Mouse (Mus musculus) MEL (cell line): ENCODE data around the gene Birc5. TPM values are rescaled to one million over a fixed set of nuclear protein-coding genes. Genes with fewer than 3 reads are reported as not detected.

Experiments used
- DNase-seq: peaks from one replicate; pipeline ENCODE4 v3.0.0; 2011; ENCODE audit warnings: low read depth, low spot score
- H3K27ac ChIP-seq: 2 replicates; pipeline ENCODE4 v1.5.1; 2012; ENCODE audit warnings: low read depth, mild to moderate bottlenecking, control low read depth, low read length, moderate library complexity; ENCODE audit not compliant: control insufficient read depth
- H3K27me3 ChIP-seq, 2 experiments: fragments of 150-350 bp in 1 of 2; sonication (generic) in 1 of 2; 2 replicates each; pipeline ENCODE4 v1.6.1; 2012; ENCODE audit warnings: low read length in 2 of 2, mild to moderate bottlenecking in 2 of 2, improper control_type of control experiment in 1 of 2, moderate library complexity in 1 of 2; ENCODE audit not compliant: insufficient read depth in 2 of 2, control insufficient read depth in 1 of 2
- H3K36me3 ChIP-seq, 2 experiments: 2 replicates each; pipeline ENCODE4 v1.6.1; 2012 to 2014; ENCODE audit warnings: low read length in 2 of 2, improper control_type of control experiment in 1 of 2, inconsistent platforms in 1 of 2, mild to moderate bottlenecking in 1 of 2; ENCODE audit not compliant: insufficient read depth in 2 of 2, control insufficient read depth in 1 of 2
- H3K4me1 ChIP-seq, 2 experiments: fragments of 150-350 bp in 1 of 2; sonication (generic) in 1 of 2; 2 replicates each; pipeline ENCODE4 v1.6.1; 2012; ENCODE audit warnings: low read length in 2 of 2, improper control_type of control experiment in 1 of 2, mild to moderate bottlenecking in 1 of 2; ENCODE audit not compliant: insufficient read depth in 2 of 2, control insufficient read depth in 1 of 2
- H3K4me3 ChIP-seq, 2 experiments: fragments of 150-350 bp in 1 of 2; sonication (generic) in 1 of 2; 2 replicates each; pipeline ENCODE4 v1.5.1; 2012; ENCODE audit warnings: low read depth in 2 of 2, low read length in 2 of 2, mild to moderate bottlenecking in 2 of 2, moderate library complexity in 2 of 2, control low read depth in 1 of 2, improper control_type of control experiment in 1 of 2; ENCODE audit not compliant: control insufficient read depth in 1 of 2, insufficient read depth in 1 of 2
- H3K79me2 ChIP-seq: 2 replicates; pipeline ENCODE4 v1.6.1; 2012; ENCODE audit warnings: mild to moderate bottlenecking, low read length, moderate library complexity; ENCODE audit not compliant: control insufficient read depth, poor library complexity, insufficient read depth
- H3K9ac ChIP-seq: 2 replicates; pipeline ENCODE4 v1.6.1; 2012; ENCODE audit warnings: low read depth, mild to moderate bottlenecking, control low read depth, low read length, moderate library complexity; ENCODE audit not compliant: control insufficient read depth, poor library complexity, severe bottlenecking
- H3K9me3 ChIP-seq: fragments of 150-350 bp; sonication (generic); replicated peaks from 2 replicates; pipeline ENCODE4 v1.6.1; 2012; ENCODE audit warnings: mild to moderate bottlenecking, low read length, improper control_type of control experiment, moderate library complexity; ENCODE audit not compliant: insufficient read depth
- ELF1 ChIP-seq: IDR thresholded peaks from 2 replicates; pipeline ENCODE4 v1.6.1; 2014; ENCODE audit warnings: low read depth, mild to moderate bottlenecking, inconsistent platforms, low read length, improper control_type of control experiment, moderate library complexity
- EP300 ChIP-seq, 2 experiments: IDR thresholded peaks; 2 replicates each; pipeline ENCODE4 v1.6.1; 2011; ENCODE audit warnings: improper control_type of control experiment in 2 of 2, low read length in 2 of 2, low read depth in 1 of 2, mild to moderate bottlenecking in 1 of 2
- ETS1 ChIP-seq: IDR thresholded peaks from 2 replicates; pipeline ENCODE4 v1.6.1; 2012; ENCODE audit warnings: low read depth, mild to moderate bottlenecking, inconsistent platforms, low read length, improper control_type of control experiment, moderate library complexity
- GATA1 ChIP-seq: IDR thresholded peaks from 2 replicates; pipeline ENCODE4 v1.6.1; 2011; ENCODE audit warnings: low read depth, low read length, improper control_type of control experiment
- MAFK ChIP-seq: IDR thresholded peaks from 2 replicates; pipeline ENCODE4 v1.6.1; 2011; ENCODE audit warnings: low read depth, mild to moderate bottlenecking, low read length, improper control_type of control experiment, borderline replicate concordance
- MAX ChIP-seq: IDR thresholded peaks from 2 replicates; pipeline ENCODE4 v1.6.1; 2011; ENCODE audit warnings: low read length, improper control_type of control experiment
- NELFE ChIP-seq: IDR thresholded peaks from 2 replicates; pipeline ENCODE4 v1.6.1; 2011; ENCODE audit warnings: low read depth, low read length, improper control_type of control experiment
- POLR2A ChIP-seq, 2 experiments: IDR thresholded peaks; 2 replicates each; pipeline ENCODE4 v1.6.1; 2011 to 2012; ENCODE audit warnings: low read length in 2 of 2, mild to moderate bottlenecking in 2 of 2, control low read depth in 1 of 2, improper control_type of control experiment in 1 of 2, low read depth in 1 of 2, moderate library complexity in 1 of 2; ENCODE audit not compliant: control insufficient read depth in 1 of 2, insufficient read depth in 1 of 2, poor library complexity in 1 of 2
- POLR2AphosphoS2 ChIP-seq: IDR thresholded peaks from 2 replicates; pipeline ENCODE4 v1.6.1; 2011; ENCODE audit warnings: low read length, improper control_type of control experiment
- RCOR1 ChIP-seq: IDR thresholded peaks from 2 replicates; pipeline ENCODE4 v1.6.1; 2012; ENCODE audit warnings: low read depth, mild to moderate bottlenecking, inconsistent platforms, low read length, improper control_type of control experiment
- SIN3A ChIP-seq: IDR thresholded peaks from 2 replicates; pipeline ENCODE4 v1.6.1; 2012; ENCODE audit warnings: low read length, improper control_type of control experiment, inconsistent platforms
- UBTF ChIP-seq: IDR thresholded peaks from 2 replicates; pipeline ENCODE4 v1.6.1; 2012; ENCODE audit warnings: low read depth, mild to moderate bottlenecking, inconsistent platforms, low read length, improper control_type of control experiment, moderate library complexity, borderline replicate concordance; ENCODE audit not compliant: insufficient read depth
- ZMIZ1 ChIP-seq: IDR thresholded peaks from 2 replicates; pipeline ENCODE4 v1.6.1; 2012; ENCODE audit warnings: low read depth, mild to moderate bottlenecking, inconsistent platforms, low read length, improper control_type of control experiment, moderate library complexity
- ZNF384 ChIP-seq: IDR thresholded peaks from 2 replicates; pipeline ENCODE4 v1.6.1; 2012; ENCODE audit warnings: low read depth, mild to moderate bottlenecking, inconsistent platforms, low read length, improper control_type of control experiment
- polyA plus RNA-seq, 2 experiments: library from polyadenylated mRNA; stranded (reverse) in 1 of 2; unstranded in 1 of 2; fragments of >175 nt in 1 of 2; fragments of >200 nt in 1 of 2; gene quantifications; 2 replicates each; pipeline versions ENCODE4 v1.2.1 to v1.2.4; 2012; ENCODE audit warnings: low replicate concordance in 2 of 2, low read depth in 1 of 2; ENCODE audit not compliant: insufficient read length in 2 of 2, insufficient read depth in 1 of 2, missing spikeins in 1 of 2
- total RNA-seq: library from RNA; depleted of rRNA; stranded (reverse); fragments of 300-350 nt; gene quantifications from 2 replicates; pipeline ENCODE4 v1.2.3, GENCODE M21; 2012

Gene Birc5
- total and polyA plus RNA-seq, 3 experiments, result 214 to 242 TPM; not detected in 1

- TF ChIP-seq RCOR1, result peak; percentile 68; the same call in 1 of the 2 replicates
- TF ChIP-seq EP300 (IDR thresholded peaks at IDR 0.05; ENCODE audit: low read depth in 1 of 2, low read length in 2 of 2), result no peak; a peak in 1 of 4 replicates
- TF ChIP-seq SIN3A, result peak; percentile 97
- no peak for TF ChIP-seq ZNF384
Measured at GRCm38 (mm10) chr11:117825333-117826101, 23.5 kb upstream of the Birc5 start, which contains the start of the genes Afmid and Tk1 (continued).

GRCm38 (mm10) chr11:117826164-117826563 lies 22.9 kb upstream of the Birc5 start:
- Histone ChIP-seq H3K4me1 (peaks cover 23 to 60% of the 10 kb centered on the region in 2 experiments), H3K36me3 (peaks cover 0 to 43% of the 10 kb centered on the region in 2 experiments; a peak in 2 of 4 replicates)
- DNase-seq, result no peak

GRCm38 (mm10) chr11:117826916-117827315 lies 22.1 kb upstream of the Birc5 start:
- Histone ChIP-seq H3K9me3 (no peaks in the 10 kb centered on the region), H3K4me3 (no peak overlapping the region), H3K36me3 (peaks cover 0 to 46% of the 10 kb centered on the region in 2 experiments; a peak in 2 of 4 replicates), H3K4me1 (peaks cover 23 to 67% of the 10 kb centered on the region in 2 experiments), H3K27ac (no peak overlapping the region), H3K27me3 (no peaks in the 10 kb centered on the region), H3K79me2 (peaks cover 24% of the 10 kb centered on the region), H3K9ac (no peak overlapping the region)
- no peak for TF ChIP-seq POLR2AphosphoS2
- 0 out of 2 replicates have a peak, but pooled peaks have one; percentile 21 for TF ChIP-seq MAX
- no peak for TF ChIP-seq ZMIZ1
- TF ChIP-seq SIN3A, result no peak
- 0 out of 2 replicates have a peak, but pooled peaks have one; percentile 7 for TF ChIP-seq ZNF384
- DNase-seq, result no peak

More at GRCm38 (mm10) chr11:117826164-117826563, 22.9 kb upstream of the Birc5 start:
- Histone ChIP-seq H3K27me3 (no peaks in the 10 kb centered on the region), H3K4me3 (peak overlapping the region; percentile 41 to 80), H3K9ac (peak overlapping the region; percentile 95), H3K9me3 (no peaks in the 10 kb centered on the region), H3K27ac (peak overlapping the region; percentile 25), H3K79me2 (peaks cover 24% of the 10 kb centered on the region)
- TF ChIP-seq NELFE (no peak), UBTF (no peak), MAFK (no peak), GATA1 (no peak), ELF1 (no peak), POLR2A (IDR thresholded peaks at IDR 0.05; ENCODE audit: control insufficient read depth in 1 of 2, insufficient read depth in 1 of 2, low read depth in 1 of 2, low read length in 2 of 2, poor library complexity in 1 of 2) (no peak), ETS1 (no peak)
